Mouse (Mus musculus): ENCODE data around the gene Lilra5.
A peak's percentile ranks its signal among the peaks of the same experiment; 100 is the strongest.
"Not testable (repeated sequence)": the region's sequence is repeated elsewhere in the genome, so short reads cannot be mapped to it uniquely, and the experiment has no call there.

DNA sequence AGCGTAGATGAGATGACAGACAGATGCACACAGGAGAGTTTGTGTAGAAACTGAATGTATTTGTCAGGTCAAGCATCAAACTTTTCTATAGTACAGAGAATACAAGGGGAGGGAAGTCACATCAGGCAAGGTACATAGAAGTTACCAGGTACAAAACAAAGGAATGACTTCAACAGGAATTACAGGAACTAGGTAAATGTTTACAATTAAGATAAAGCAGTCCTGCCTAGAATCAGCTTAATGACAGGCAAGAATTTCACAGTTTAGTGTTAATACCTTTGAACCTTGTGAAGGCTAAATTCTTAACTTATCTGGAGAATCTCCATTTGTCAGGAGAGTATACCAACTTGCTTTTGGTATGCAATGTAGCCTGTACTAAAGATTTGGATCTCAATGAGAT, 23.0 kb downstream of the Lilra5 start:
- not testable (repeated sequence) for TF ChIP-seq CTCF (conservative IDR thresholded peaks at IDR 0.05; ENCODE audit: low read length); NANOG (IDR thresholded peaks at IDR 0.05; ENCODE audit: borderline replicate concordance, low read length)
- 0 out of 2 replicates have a peak, but pooled peaks have one; percentile 41 for TF ChIP-seq POU5F1 (IDR thresholded peaks at IDR 0.05; ENCODE audit: borderline replicate concordance, low read length)
